Mouse (Mus musculus) cortical plate, adult 2 months (tissue): Measurements from ENCODE around the gene Vdac1.

Experiments
- CTCF ChIP-seq: fragments of 200-500 bp; IDR thresholded peaks from 2 replicates; pipeline ENCODE4 v1.5.1; 2011; ENCODE audit warnings: mild to moderate bottlenecking, control low read depth, low read length; ENCODE audit not compliant: insufficient read depth; ENCODE audit errors: extremely low read depth
- POLR2A ChIP-seq: fragments of 200-500 bp; IDR thresholded peaks from 2 replicates; pipeline ENCODE4 v1.6.1; 2011; ENCODE audit warnings: mild to moderate bottlenecking, low read length, control low read depth; ENCODE audit not compliant: insufficient read depth; ENCODE audit errors: extremely low read depth

- TF ChIP-seq POLR2A: no peak
- TF ChIP-seq CTCF: no peak
Observed at GRCm38 (mm10) chr11:52348156-52348555, 12.5 kb upstream of the Vdac1 start.
